Mouse (Mus musculus) 3134 (cell line): ENCODE measurements around the gene Cbr3.
A peak's percentile ranks its signal among the peaks of the same experiment; 100 is the strongest.
"Not testable (repeated sequence)": the region's sequence is repeated elsewhere in the genome, so short reads cannot be mapped to it uniquely, and the experiment has no call there.

Experiments used
- DNase-seq: peaks from one replicate; pipeline ENCODE4 v3.0.0-alpha.2; 2011; ENCODE audit warnings: low spot score; ENCODE audit not compliant: insufficient read length; ENCODE audit errors: extremely low read depth

The Cbr3 gene

DNA sequence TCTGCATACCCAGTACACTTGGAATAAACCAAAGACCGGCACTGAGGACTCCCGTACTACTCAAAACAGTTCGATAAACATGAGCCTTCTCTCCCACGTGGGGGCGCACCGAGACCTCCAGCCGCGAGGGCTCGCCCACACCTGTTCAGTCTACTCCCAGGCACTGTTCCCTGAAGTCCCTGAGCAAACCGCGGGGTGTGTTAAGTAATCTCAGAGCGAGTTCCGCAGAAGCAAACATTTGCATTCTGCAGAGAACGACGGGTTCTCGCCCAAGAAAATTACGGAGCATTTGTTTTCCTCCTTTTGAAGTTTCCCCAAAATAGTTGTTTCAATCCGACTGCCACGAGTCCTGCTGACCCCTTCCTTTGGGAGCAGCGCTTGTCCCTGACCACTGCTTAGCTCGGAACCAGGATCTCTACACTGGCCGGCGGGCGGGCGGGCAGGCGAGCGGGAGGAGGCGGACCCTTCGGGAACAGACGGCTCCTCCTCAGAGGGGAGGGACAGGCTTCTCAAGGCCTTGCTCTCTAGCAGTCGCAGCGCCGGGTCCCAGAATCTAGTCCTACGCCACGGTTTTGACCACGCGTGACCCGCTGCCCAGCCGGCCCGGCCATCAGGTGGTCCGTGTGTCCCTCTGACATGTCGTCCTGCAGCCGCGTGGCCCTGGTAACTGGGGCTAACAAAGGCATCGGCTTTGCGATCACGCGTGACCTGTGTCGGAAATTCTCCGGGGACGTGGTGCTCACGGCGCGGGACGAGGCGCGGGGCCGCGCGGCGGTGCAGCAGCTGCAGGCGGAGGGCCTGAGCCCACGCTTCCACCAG lies at the start of gene Cbr3:
Cbr3 (plus strand) TSS at position 527 of the 819 bp plus-strand sequence.
- DNase-seq: peak; percentile 90

DNA sequence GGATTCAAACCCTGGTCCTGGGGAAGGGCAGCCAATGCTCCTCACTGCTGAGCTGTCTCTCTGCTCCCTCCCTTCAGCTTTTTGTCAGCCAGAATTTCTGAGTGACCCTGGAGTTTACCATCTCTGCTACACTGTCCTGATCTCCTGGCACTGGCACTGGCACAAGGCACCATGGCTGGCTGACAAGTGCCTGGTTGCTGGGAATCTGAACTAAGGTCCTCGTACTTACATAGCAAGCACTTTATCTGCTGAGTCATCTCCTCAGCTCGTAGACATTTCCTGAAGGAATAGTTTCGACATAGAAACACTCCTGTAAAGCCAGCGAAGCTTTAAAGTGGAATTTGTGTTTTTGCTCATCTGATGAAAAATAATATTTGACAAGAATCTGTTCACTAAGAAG lies 39.0 kb upstream of the Cbr3 start:
- DNase-seq: peak; percentile 59

DNA sequence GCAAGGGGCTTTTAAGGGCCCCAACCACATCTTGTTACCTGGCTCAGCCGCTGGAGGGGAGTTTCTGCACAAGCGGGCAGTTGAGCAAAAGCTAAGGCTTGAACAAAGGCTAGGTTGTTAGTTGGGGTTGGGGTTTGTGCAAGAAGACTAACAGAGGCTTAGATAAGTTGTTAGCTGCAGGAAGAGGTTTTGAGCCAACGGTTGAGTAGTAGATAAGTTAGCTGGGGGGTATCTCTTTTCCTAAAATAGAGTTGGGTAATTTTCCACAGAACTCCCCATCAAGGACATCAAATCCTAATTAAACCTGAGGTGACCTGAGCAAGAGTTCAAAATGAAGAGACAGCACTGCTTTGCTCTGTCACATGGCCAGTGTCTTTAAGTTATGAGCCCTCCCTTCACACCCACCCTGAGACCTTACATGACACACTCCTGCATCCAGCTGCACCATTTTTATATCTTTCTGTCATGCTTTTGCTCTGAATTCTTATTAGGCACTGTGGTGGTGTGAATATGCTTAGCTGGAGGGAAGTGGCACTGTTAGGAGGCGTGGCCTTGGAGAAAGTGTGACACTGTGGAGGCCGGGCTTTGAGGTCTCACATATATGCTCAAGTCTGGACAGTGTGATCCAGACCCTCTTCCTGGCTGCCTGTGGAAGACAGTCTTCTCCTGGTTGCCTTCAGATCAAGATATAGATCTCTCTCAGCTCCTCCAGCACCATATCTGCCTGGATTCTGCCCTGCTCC lies 34.4 kb upstream of the Cbr3 start:
- DNase-seq: no peak

DNA sequence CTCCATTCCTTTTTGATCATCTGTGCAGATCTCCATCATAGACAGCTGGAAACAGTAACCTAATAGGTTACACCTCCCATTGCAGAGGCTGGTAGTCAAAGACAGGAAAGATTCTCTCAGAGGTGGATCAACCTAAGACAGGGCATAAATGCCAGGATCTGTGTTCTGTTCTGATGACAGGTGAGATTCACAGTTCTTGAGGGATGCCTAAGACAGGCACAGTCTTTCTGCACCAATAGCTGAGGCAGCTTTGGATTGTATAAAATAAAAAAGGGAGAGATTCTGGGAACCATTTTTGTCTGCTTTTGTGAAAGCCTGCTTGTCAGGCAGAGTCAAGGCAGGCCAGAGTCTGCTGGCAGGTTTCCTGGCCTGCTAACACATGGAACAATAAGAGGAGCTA lies 15.0 kb upstream of the Cbr3 start:
- DNase-seq: no peak

DNA sequence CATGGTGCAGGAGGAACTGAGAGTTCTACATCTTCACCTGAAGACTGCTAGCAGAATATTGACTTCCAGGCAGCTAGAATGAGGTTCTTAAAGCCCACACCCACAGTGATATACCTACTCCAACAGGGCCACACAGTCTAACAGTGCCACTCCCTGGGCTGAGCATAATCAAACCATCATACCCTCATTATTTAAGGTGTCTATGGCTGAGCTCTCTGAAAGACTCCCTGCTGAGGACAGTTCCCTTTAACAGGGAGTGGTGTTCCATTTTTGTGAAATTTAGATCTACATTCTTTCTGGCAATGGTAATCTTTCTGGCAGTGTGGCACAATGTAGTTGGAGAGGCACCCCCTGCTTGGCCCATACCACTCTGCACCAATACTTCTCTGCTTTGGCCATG lies 13.5 kb upstream of the Cbr3 start:
- no peak for DNase-seq

DNA sequence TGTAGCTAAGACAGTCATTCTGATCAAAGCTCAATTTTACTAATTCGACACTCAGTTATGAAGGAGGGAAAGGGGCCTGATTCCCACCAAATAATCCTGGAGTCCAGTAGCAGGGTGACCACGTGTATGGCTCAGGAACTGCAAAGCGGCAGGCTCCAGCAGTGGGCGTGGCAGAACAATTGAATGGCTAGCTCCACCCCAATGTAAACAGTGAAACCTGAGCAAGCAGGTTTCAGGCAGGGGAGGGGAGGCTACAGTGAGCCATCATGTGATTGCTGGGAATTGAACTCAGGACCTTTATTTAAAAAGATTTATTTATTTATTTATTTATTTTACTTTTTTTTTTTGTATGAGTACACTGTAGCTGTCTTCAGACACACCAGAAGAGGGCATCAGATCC lies 12.5 kb upstream of the Cbr3 start:
- not testable (repeated sequence) for DNase-seq

DNA sequence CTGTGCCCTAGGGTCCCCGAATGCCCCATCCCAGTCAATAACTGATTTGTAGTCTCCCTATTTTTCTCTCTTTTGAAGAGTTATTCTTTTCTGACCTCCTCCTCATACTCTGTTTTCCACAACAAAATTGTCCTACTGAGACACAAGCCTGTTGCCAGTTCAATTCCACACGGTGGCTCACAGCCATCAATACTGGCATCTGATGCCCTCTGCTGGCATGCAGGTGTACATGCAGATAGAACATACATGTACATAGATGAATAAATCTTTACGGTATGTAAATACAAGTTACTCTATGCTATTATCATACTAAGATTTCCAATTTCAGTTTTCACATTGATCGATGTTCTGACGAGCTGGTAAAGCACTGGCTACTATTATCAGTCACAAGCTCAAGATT lies 12.0 kb upstream of the Cbr3 start:
- DNase-seq: no peak

DNA sequence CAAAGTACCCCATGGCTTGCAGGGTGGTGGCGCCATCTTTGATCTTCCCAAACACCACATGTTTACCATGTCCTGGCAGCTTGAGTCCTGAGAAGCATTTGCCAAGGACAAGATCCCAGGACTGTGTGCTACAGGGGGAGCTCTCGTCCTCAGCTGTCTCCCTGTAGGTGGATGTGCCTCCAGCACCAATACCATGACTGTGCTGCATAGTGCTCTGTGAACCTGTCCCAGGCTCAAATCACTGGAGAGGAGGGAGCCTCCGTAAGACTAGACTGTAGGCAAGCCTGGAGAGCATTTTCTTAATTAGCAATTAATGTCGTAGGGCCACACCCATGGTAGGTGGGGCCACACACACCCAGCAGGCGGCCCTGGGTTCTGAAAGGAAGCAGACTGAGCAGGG lies 6.6 kb upstream of the Cbr3 start:
- no peak for DNase-seq

DNA sequence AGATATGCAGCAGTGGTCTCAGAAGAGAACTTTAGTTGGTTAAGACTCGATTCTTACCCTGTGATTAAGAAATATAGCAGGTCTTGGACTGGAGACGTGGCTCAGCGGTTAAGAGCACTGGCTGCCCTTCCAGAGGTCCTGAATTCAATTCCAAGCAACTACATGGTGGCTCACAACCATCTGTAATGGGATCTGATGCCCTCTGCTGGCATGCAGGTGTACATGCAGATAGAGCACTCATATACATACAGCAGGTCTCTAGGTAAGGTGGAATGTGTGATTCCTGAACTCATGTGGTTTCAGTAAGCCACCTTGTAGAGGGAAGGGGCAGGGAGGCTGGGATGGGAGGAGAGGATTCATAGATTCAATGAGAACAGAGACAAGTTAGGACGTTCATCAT lies 4.8 kb upstream of the Cbr3 start:
- DNase-seq: no peak

DNA sequence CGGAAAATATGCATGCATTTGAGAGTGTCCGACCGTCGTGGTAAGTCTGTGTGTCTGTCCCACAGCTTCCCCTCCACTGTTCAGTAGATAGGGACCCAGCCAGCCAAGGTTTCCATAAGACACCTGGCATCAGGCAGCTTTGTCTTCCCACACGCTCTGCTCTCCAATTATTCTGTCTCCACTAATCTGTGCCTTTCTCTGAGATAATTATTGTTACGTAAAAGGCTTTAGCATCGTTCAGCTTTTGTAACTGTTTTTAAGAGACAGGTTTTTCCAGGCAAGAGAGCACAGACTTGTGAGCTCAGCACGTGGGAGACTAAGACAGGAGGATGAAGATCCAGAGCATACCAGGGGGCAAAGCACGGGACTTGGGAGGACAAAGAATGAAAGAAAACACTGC lies 3.9 kb upstream of the Cbr3 start:
- DNase-seq: no peak

DNA sequence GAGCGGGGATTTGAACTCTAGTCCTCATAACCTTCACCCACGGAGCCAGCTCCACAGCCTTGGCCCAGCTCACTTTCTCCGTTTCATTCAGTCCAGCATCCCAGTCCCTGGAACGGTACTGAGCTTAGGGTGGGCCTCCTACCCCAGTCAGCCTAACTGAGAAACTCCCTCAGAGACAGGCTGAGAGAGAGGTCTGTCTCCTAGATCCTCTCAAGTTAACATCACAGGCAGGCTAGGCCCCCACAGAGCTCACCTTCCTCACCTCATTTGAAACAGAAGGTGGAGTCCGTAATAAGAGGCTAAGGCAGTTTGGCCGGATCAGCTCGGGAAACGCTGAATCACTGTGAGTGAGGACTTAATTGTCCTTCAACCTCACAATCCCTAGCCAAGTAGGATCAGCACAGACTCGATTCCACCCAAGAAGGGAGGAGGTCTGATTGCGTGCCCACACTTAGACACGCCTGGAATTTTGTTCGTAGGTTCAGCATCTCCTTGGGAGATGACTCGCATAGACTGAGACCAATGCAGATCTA lies 793 bp upstream of the Cbr3 start:
- DNase-seq: peak; percentile 6

DNA sequence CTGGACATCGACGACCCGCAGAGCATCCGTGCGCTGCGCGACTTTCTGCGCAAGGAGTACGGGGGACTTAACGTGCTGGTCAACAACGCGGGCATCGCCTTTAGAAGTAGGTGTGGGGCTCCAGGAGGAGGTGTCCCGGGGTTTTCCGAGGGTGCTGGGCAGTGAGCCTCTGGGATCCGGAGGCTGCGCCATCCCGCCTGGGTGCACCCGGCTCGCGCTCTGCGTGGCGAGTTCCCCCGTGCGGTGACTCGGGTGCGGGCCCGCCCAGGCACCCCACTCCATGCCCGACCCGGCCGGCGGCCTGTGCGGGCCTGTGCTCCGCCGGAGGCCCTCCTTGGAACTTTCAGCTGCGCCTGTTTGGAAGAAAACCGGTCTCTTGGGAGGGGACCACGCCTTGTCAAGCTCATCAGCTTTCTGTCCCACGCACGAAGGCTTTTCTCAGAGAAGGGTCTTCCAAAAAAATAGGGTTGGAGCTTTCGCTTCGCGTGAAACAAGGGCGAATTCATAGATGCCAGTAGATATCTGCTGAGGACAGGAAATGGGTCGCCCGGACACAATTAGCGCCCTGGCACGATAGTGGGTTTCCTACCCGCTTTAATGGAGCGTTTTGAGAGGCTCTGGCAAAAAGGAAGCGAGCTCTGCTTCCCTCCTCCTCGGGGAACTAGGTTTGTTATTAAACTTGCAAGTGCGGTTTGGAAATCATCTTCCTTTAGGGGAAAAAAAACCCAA lies 657 bp downstream of the Cbr3 start:
- no peak for DNase-seq

DNA sequence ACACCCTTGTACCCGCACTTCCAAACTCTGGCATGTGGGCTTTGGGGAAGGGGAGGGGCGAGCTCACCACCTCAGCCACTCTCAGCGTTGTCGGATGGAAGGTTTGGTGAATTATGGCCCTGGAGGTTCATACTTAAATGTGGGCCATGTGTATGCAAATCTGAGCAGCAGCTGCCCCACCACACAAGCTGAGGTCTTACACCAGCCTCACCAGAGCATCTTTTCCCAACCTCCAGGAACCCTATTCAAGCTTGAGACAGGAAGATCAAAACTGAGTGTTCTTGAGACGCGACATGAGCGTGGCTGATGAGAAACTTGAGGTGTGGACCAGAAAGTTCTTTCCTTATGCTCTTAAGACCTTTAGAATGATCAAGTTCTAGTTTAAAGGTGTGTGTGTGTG lies 1.4 kb downstream of the Cbr3 start:
- no peak for DNase-seq

DNA sequence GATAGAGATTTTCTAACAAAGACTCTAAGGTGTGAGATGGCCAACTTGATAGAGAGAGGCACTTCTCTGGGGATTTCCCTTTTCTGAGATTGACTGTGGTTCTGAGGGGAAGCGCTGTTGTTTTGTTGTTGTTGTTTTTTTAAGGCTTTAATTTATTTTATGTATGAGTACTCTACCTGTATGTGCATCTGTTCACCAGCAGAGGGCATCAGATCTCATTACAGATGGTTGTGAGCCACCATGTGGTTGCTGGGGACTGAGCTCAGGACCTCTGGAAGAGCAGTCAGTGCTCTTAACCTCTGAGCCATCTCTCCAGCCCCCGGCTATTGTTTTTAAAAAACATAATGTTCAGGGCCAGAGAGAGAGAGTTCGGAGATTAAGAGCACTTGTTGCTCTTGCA lies 2.8 kb downstream of the Cbr3 start:
- DNase-seq: not testable (repeated sequence)

DNA sequence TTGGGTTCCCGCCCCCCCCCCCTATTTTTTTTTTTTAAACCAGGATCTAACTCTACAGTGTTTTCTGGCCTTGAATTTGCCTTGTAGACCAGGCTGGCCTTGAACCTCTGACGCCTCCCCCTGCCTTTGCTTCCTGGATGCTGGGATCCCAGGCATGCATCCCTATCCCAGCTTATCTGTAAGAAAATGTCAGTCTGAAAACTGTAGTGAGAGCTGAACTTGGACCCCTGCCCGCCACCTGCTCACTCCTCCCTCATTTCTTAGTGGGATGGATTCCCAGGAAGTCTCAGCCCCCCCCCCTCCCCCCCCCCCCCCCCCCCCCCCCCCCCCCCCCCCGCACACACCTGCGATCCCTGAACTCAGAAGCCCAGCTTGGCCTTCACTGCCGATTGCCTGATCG lies 3.4 kb downstream of the Cbr3 start:
- DNase-seq: no peak

DNA sequence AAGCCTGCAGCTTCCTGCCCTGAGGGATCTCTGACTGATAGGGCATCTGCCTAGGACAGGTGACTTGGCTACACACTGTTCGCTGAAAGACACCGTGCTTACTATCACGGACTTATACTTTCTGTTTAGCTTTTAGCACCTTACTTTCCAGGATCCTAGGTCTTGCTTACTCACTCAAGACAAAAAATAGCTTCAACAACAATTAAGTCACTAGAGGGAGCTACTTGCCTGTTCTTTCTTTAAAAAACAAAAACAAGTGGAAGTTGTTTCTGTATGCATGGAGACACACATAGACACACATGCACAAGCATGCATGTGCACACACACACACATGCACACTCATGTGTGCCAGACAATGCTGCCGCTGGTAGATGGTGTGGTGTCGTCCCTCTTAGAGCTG lies 3.9 kb downstream of the Cbr3 start:
- DNase-seq: peak; percentile 30

DNA sequence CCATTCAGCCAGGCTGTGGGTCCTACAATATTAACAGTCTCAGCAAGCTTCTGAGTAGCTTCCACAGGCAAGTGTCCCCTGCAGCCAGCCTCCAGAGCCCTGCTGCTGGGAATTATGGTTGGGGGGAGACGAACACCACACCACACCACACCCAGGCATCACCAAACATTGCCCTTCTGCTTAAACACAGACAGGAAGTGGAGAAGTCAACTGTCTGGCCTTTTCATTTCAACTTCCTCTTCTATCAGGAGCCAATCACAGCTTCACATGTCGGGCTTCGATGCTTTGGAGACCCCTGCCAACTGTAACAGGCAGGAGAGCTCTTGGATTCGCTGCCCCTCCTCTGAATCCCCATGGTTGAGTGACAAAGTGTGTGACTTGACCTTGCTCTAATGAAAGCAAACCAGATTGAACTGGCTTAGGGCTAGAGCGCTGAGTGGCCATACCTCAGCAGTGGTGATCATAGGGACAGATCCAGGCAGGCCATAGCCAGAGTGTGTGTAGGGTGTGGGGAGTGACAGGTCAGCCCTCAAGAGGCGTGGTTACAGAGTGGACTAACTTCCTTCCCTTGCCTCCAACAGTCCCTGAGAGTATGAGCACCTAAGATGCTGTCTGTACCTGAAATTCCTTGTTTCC lies 8.3 kb downstream of the Cbr3 start:
- no peak for DNase-seq

DNA sequence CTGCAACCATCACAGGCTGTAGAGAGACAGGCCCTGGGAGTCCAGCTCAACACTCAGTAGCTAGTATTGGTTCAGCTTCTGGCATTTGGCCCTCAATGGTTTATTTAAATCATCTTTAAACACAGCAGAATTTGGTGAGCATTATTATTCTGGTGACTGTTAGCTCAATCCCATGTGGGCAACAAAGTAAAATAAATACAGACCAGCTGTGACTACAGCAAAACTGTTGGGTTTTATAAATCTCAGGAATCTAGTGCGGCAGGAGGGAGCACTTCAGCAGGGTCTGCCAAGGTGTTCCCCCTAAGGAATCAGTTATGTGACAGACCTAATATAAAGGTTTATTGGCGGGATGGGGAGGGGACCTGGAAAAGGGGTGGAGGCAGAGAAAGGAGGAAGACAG lies 9.7 kb downstream of the Cbr3 start:
- DNase-seq: no peak

DNA sequence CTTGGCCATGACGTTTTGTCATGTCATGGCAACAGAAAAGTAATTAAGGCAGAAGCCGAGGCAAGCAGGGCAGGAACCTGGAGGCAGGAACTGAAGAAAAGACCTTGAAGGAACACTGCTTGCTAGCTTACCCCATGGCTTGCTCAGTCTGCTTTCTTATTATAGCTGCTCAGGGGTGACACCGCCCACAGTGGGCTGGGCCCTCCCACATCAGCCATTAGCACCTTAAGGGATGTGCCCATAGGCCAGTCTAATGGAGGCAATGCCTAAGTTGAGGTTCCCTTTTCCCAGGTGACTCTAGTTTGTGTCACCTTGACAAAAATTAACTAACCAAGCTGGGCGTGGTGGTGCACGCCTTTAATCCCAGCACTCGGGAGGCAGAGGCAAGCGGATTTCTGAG lies 24.1 kb downstream of the Cbr3 start:
- DNase-seq: no peak

DNA sequence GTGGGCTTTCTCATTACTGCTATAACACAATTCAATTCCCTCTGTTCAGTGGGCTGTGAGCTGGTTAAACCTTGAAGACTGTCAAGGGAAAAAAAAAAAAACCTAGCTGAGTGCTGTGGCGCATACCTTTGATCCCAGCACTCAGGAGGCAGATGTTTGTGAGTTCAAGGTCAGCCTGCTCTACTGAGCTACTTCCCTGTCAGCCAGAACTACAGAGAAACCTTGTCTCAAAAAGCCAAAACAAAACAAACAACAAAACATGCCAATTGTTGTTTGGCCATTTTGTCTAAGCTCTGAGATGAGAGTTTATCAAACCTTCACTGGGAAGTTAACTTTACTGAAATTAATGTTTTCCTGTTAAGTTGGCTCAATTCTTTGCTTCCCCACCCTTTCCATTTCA lies 26.2 kb downstream of the Cbr3 start:
- DNase-seq: no peak

DNA sequence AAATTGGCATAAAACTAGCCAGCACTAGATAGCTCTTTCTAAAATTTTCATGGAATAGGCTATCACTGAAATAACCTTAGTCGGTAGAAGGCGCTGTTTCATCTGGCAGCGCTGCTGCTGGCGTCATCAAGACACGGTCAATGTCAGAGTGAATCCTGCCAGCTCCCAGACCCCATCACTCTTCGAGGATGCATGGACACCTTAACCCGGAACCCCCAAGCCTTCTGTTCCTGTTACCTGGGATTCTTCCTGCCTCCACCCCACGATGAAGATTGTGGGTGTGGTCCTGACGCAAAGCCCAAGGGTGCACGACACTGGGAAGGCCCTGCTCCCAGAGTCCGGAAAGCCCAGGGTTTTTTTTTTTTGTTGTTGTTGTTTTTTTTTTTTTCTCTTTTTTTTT lies 27.9 kb downstream of the Cbr3 start:
- DNase-seq: peak; percentile 77
